Mouse (Mus musculus) liver, adult 2 months (tissue): Measurements from ENCODE around the gene Gm42957.

Experiments used
- CTCF ChIP-seq: fragments of 200-500 bp; IDR thresholded peaks from 2 replicates; pipeline ENCODE4 v1.5.1; 2011; ENCODE audit warnings: low read depth, low read length, control low read depth
- POLR2A ChIP-seq: fragments of 200-500 bp; IDR thresholded peaks from 2 replicates; pipeline ENCODE4 v1.6.1; 2011; ENCODE audit warnings: low read length, control low read depth; ENCODE audit not compliant: insufficient read depth; ENCODE audit errors: extremely low read depth

GRCm38 (mm10) chr3:96662731-96663316 lies 27.6 kb downstream of the Gm42957 start:
- TF ChIP-seq CTCF (no peak), POLR2A (no peak)
